Mouse (Mus musculus): ENCODE results near the gene 1700001K19Rik.
"Not testable (repeated sequence)": the region's sequence is repeated elsewhere in the genome, so short reads cannot be mapped to it uniquely, and the experiment has no call there.

The 1700001K19Rik gene

DNA sequence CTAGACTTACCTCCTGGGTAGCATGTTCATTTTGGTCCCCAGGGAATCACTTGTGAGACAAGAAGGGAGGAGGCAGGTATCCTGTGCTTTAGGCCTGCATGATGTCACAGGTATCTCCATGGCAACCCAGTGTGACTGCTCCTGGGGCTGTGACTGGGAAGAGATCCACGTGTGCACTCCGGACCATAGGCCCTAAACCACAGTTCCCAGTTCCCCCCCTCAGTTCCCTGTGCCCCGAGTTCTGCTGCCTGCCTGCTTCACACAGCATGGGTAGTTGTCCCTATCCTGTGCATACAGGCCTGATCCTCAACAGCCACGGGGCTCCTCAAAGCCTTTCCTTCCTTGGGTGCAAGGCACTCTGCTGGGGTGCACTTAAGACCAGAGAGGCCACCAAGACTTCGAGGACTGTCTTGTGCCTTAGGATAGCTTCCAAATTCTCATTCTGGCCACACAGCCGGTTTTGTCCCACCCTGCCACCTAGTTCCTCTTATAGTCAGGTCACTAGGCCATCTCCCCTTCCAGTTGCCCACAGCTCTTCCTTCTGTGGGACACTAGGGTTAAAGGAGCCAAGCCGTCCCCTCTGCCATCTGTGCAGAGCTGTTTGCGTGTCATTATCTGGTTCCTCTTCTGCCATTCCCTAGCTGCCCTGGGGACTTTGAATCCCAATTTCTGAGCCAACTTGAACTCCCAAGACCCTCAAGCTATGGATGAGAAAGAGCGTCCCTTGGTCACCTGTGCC lies at the start of gene 1700001K19Rik:
TSS of gene 1700001K19Rik (minus strand) at position 59 of the 739 bp plus-strand sequence.
- no peak for DNase-seq (ENCODE audit: low read depth, low spot score)

DNA sequence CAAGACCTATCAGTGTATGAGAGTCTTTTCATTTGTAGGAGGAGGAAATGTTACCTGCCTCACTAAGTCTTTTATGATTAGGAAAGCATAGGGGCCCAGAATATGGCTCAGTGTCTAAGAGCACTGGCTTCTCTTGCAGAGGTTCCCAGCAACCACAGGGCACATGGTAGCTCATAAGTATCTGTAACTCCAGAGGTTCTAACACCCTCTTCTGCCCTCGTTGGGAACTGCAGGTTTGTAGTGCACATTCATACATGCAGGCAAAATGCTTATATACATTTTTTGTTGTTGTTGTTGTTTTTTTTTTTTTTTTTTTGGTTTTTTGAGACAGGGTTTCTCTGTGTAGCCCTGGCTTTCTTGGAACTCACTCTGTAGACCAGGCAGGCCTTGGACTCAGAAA lies 44.0 kb upstream of the 1700001K19Rik start:
- DNase-seq (ENCODE audit: low read depth, low spot score), result no peak

DNA sequence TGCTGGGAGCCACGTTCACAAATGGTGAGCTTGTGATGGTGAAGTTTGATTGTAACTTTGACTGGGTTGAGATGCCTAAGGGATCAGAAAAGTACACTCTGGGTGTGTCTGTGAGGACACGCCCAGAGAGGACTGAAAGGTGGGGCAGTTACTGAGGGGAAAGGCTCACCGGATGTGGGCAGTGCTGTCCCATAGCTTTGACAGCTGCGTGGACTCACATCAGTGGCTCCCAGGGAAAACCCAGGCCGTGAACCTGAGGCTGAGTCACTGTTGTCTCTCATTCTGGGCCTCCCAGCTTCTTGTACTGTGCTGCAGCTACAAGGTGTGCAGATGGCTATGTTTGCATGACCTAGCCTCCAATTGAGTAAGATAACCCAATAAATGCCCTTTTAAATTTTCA lies 43.1 kb upstream of the 1700001K19Rik start:
- no peak for DNase-seq (ENCODE audit: low read depth, low spot score)

DNA sequence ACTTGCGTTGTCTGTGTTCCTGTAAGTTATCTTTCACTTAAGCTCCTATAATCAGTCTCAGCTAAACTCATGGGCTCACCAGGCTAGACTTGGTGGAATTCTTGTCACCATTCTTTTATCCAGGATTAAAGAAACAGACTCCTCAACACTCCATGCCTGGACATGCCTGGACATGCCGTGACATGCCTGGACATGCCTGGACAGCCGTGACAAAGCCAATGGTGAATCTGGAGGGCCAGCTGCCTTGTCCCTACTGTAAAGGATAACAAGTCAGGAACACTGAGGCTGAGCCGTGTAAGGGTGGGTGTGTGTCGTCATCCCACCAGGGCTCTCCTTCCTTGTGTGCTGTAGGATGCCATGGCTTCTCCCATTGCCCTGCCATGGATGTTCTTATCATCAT lies 42.6 kb upstream of the 1700001K19Rik start:
- no peak for DNase-seq (ENCODE audit: low read depth, low spot score)

DNA sequence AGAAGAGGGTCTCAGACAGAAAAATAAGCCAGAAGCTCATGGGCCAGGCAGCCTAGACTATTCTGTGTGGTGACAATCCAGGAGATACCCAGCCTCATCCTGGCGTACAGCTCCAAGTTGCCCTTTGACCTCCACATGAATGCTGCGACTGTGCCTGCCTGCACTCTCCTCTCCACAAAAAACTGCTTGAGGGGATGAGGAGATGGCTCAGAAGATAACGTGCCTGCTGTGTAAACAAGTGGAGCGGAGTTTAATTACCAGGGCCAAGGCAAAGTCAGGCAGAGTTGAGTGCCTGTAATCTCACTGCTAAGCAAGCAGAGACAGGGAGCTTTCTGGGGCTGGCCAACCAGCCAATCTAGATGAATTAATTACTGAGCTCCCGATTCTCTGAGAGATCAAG lies 33.6 kb upstream of the 1700001K19Rik start:
- DNase-seq (ENCODE audit: low read depth, low spot score), result no peak

DNA sequence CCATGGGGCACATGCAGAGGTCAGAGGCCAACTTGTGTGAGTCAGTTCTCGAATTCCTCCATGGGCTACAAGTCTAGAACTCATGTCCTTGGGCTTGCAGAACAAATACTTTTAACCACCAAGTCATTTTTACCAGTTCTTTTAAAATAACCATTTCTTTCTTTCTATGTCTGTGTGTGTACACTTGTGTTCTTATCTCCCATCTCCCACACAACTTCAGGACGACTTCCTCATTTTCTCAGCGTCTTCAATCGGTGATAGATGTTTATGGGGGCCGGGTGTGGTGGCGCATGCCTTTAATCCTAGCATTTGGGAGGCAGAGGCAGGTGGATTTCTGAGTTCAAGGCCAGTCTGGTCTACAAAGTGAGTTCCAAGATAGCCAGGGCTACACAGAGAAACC lies 31.8 kb upstream of the 1700001K19Rik start:
- DNase-seq (ENCODE audit: low read depth, low spot score), result no peak

DNA sequence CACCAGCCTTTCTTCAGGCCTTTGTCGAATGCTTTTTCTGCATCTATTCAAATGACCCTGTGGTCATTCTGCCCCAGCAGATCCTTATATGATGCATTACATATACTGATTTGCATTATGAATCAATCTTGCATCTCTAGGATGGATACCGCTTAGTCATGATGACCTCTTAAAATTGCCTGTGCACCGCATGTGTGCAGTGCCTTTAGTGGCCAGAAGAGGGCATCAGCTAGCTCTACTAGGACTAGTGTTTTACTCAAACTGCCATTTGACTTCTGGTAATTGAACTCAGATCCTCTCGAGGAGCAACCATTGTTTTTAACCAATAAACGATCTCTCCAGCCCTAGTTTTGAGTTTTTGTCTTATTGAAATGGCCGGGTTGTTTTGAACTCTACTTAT lies 31.4 kb upstream of the 1700001K19Rik start:
- no peak for DNase-seq (ENCODE audit: low read depth, low spot score)

DNA sequence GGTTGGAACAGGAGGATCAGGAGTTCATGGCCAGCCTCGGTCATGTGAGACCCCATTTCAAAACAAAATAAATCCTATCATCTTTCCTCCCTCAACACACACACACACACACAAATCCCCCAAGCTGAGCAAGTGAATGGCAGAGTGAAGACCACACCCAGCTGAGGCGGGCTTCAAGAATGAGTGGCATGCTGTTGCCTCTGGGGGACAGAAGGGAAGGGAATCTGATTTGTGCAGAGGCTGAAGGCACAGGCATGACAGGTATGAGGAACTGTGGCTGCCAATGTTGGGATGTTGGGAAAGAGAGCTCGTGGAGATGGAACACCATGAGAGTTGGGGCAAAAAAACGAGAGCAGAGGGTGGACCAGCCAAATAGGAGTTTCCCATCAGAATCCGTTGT lies 28.9 kb upstream of the 1700001K19Rik start:
- no peak for DNase-seq (ENCODE audit: low read depth, low spot score)

DNA sequence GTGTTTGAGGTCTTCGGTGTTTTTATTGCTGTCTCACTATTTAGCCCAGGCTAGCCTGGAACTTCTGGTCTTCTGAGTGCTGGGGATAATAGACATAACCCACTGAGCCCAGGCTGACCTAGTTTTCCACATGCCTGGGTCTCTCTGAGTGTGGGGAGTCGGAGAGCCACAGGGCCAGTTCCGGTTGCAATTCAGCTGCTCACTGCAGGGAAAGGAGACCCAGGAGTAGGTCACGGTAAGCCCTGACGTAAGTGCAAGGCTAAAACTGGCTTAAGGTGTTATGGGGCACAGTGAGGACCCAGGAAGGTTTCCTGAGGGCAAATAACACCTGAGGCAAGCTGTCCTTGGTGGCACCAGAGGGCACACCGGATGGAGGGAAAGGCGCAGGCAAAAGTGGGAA lies 25.0 kb upstream of the 1700001K19Rik start:
- peak; percentile 85 for DNase-seq (ENCODE audit: low read depth, low spot score)

DNA sequence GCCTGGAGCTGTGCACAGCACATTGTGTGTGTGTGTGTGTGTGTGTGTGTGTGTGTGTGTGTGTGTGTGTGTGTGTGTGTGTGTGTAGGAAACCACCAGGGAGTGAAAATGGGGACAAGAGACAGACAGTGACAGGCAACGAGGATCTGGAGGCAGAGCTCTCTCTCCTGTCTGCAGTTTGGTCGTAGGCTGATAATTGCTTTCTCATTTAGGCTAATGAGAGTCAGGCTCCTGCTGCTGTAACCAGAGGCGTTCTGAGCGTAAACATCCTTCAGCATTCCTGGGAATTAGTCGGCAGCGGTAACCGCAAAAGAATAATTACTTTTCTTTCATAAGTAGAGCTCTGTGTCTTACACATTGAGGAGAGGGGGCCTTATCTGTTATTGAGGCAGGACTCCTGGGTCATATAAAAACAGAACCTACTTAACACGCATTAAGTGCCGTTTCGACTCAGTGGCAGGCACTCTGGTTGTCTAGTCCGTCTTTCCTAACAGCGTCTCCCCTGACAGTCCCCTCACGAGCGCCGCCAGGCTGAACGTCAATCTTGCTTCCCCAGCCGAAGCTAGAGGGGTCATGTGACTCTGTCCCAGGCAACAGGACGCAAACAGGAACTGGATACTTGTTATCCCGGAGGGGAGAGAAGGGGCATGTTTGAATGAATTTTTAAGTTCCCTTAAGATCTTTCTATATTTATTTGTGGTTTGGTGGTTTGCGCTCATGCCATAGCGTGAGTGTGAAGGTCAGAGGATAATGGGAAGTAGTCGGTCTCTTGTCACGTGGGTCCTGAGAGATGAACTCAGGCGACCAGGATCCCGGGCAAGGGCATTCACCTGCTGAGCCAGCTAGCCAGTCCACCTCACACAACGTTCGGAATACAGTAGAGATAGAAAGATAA lies 24.2 kb upstream of the 1700001K19Rik start:
- peak; percentile 67 for DNase-seq (ENCODE audit: low read depth, low spot score)

DNA sequence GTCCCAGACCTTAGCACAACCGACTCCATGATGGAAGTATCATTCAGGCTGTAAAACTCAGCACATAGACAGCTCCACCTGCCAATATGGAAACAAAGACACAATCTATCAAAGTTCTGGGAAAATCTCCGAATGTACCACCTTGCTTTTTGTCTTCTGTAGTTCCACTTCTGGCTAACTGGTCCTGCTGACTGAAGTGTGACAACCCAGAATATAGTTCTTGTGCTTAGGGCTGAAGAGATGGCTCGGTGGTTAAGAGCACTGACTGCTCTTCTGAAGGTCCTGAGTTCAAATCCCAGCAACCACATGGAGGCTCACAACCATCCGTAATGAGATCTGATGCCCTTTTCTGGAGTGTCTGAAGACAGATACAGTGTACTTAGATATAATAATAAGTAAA lies 23.0 kb upstream of the 1700001K19Rik start:
- DNase-seq (ENCODE audit: low read depth, low spot score), result not testable (repeated sequence)

DNA sequence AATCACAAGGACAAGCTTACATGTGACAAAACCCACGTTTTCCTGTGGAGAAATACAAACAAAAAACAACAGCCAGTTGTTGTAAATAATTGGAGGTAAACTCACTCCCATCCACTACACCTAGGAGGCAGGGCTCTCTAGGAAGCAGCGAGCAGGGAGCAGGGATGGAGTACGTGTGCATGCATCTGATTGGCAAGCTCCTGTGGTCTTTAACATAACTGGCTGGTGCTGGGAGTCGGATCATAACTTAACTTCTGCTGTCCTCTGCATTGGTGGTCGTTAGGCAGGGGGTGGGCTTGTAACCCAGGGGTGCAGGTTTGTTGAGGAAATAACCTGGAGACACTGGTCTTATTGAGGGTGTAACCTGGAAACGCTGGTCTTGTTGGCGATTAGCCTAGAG lies 21.3 kb upstream of the 1700001K19Rik start:
- no peak for DNase-seq (ENCODE audit: low read depth, low spot score)

DNA sequence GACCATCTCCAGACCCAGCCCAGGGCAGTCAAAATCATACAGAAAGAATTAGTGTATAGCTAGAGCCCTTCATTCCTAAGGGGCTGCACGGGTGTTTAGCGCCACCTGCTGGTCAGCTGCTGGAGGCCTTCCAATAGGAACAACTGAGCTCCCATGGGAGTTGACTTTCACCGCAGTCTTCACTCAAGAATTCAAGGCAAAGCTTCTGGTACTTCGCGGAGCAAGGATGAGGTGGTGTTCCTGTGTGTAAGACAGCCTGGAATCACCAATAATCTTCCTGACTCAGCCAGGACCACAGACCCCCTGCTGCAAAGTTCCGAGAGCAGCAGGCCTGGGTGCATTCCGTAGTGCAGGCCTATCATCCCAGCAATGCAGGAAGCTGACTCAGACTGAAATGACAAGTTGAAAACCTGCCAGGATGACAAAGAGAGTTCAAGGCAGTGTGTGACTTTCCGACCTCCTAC lies 20.6 kb upstream of the 1700001K19Rik start:
- DNase-seq (ENCODE audit: low read depth, low spot score), result peak; percentile 78

DNA sequence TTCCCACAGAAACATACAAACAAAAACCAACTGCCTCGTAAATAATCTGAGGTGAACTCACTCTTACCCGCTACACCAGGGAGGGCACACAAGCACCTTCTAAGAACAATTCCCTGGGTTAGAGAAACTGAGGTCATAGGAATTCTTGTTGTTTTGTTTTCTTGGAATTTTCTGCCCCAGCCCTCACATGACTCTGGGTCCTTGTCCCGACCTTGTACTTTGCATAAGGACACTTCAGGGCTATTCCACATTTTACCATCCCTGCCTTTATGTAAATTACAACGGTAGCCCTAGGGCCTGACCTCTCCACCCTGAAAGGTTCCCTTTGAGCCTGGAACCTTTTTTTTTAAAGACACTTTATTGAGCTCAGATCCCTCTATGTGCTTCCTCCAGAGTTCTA lies 20.1 kb upstream of the 1700001K19Rik start, which contains the start of gene Hsp90aa1:
TSS of gene Hsp90aa1 (minus strand) at position 173 of the 400 bp plus-strand sequence.
- no peak for DNase-seq (ENCODE audit: low read depth, low spot score)

DNA sequence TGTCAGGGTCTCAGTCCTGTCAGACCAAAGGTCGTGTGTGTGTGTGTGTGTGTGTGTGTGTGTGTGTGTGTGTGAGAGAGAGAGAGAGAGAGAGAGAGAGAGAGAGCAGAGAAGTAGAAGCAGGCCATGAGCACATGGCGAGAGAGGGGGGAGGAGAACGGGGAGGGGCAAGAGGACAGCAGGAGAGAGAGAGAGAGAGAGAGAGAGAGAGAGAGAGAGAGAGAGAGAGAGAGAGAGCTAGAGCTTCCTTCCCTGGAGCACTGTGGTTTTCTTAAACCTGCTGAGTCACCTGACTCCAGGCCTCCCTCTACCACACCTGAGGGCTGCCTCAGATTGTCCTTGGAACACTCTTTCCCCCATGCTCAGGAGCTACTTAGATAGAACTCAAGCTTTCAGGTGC lies 18.9 kb upstream of the 1700001K19Rik start:
- not testable (repeated sequence) for DNase-seq (ENCODE audit: low read depth, low spot score)

DNA sequence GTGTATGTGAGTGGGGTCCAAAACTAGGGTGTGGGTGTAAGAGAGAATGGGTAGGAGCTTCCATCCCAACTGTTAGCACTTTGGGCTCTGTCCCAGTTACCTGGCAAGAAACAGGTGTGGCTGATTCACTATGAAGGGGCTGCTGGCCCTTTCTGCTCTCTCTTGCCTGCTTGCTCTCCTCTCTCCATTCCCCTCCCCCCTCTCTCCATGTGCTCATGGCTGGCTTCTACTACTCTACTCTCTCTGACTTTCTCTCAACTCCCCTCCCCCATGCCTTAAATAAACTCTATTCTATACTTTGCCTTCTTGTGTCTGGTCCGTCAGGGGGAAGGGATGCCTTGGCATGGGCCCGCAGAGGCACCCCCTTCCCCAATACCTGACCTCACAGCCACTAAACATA lies 18.3 kb upstream of the 1700001K19Rik start:
- DNase-seq (ENCODE audit: low read depth, low spot score), result no peak

DNA sequence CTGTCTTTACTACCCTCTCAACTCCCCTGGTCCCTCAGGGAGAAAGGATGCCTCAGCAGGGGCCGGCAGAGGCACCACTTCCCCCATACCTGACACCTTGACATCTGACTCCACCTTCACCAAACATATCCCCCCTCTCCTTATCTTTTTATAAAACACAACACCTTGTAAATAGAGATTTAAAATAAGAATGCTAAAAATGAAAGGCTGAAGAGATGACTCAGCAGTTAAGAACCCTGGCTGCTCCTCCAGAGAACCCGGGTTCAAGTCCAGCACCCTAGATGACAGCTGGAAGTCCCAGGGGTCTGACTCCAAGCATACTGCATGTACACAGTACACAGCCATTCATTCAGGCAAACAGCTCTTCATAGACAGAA lies 16.7 kb upstream of the 1700001K19Rik start:
- no peak for DNase-seq (ENCODE audit: low read depth, low spot score)

DNA sequence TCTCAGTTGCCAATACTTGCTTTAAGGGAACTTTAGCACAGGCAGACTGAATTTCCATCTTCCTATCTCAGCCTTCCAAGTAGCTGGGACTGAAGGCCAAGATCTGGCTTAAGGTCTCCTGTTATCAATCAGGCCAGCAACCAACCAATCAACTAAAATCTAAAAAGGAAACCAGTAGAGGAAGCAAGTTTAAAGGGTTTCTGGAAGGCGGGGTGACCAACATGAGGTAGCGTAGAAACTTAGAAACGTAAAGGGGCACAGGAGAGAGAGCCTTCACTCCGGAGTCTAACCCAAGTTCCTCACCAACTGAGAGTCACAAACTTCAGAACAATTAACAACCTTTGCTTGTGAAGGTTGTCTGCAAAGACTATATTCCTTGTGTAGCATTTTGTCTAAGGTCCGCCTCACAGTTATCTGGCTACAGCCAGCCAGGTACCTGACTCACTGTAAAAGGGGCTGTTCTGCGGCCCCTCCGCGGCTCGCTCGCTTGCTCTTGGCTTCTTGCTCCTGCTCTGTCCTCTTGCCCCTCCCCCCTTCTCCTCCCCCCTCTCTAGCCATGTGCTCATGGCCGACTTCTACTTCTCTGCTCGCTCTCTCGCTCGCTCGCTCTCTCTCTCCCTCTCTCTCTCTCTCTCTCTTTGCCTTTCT lies 16.2 kb upstream of the 1700001K19Rik start:
- DNase-seq (ENCODE audit: low read depth, low spot score), result no peak

DNA sequence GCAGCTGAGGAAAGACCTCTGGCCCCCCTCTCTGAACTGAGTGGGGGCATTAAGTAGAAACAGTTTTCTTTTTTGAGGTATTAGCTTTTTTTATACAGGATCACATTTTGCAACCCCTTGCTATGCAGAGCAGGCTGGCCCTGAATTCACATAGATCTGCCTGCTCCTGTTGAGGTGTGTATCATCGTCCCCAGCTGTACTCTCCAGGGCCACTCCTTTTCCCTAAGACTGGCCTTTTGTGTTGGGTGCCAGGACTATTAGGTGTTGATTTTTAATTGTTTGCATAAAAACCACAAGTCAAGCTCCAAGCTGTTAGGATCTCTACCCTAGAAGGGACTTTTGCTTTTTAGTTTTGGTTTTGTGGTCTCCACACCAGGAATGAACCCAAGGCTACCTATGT lies 15.7 kb upstream of the 1700001K19Rik start:
- no peak for DNase-seq (ENCODE audit: low read depth, low spot score)

DNA sequence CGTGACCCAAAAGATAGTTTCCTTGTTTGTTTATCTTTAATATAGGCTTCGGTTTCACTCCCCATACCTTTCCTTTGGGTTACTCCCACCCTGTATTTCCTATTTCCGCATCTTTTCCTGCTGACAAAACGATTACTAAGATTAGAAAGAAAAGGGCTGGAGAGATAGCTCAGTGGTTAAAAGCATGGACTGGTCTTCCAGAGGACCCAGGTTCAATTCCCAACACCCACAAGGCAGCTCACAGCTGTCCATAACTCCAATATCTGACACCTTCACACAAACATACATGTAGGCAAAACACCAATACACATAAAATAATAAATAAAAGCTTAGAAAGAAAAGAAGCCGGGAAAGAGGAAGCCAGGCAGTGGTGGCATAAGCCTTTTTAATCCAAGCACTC lies 15.0 kb upstream of the 1700001K19Rik start:
- no peak for DNase-seq (ENCODE audit: low read depth, low spot score)

DNA sequence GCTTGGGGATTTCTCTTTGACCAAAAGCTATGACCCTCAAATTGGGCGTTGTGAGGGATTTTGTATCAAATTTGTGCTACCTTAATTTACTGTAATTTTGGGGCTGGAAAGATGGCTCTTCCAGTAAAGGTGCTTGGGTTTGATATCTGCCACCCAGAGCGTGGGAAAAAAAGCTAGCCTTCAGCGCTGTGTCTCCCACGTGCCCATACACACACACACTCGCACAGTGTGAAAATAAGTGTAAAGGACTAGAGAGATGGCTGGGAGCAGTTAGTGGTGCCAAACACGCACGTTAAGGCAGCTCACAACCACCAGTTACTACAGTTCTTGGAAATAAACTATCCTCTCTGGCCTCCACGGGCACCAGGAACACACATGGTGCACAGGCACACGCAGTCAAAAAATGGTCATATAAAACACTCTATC lies 14.6 kb upstream of the 1700001K19Rik start:
- DNase-seq (ENCODE audit: low read depth, low spot score), result no peak
